Mouse (Mus musculus) midbrain, postnatal 0 days (tissue): ENCODE results near the gene Mif4gd. TPM values are rescaled to one million over a fixed set of nuclear protein-coding genes. Genes with fewer than 3 reads are reported as not detected.

ENCODE experiments used
- ATAC-seq: fragments of 200-750 bp; cut with Nextera tagmentation; 2 replicates; pipeline ENCODE4 v1.8.0; 2017; ENCODE audit warnings: moderate number of reproducible peaks, mild to moderate bottlenecking, moderate TSS enrichment, moderate library complexity; ENCODE audit not compliant: low FRiP score
- DNase-seq: peaks from one replicate; pipeline ENCODE4 v3.0.0-alpha.2; 2015; ENCODE audit warnings: low spot score
- H3K27ac ChIP-seq: fragments of 300-500 bp; sonication (generic); 2 replicates; pipeline ENCODE4 v1.5.1; 2014; ENCODE audit warnings: low read depth, mild to moderate bottlenecking, low read length, mixed read lengths
- H3K27me3 ChIP-seq: fragments of 300-500 bp; sonication (generic); 2 replicates; pipeline ENCODE4 v1.6.1; 2014; ENCODE audit warnings: low read length, control low read depth, mixed read lengths; ENCODE audit not compliant: insufficient read depth
- H3K36me3 ChIP-seq: fragments of 300-500 bp; sonication (generic); 2 replicates; pipeline ENCODE4 v1.6.1; 2014; ENCODE audit warnings: low read length, control low read depth, mixed read lengths; ENCODE audit not compliant: insufficient read depth
- H3K4me1 ChIP-seq: fragments of 300-500 bp; sonication (generic); 2 replicates; pipeline ENCODE4 v1.6.1; 2014; ENCODE audit warnings: mild to moderate bottlenecking, control low read depth, antibody characterized with exemption, low read length, mixed read lengths; ENCODE audit not compliant: insufficient read depth
- H3K4me2 ChIP-seq: fragments of 300-500 bp; sonication (generic); 2 replicates; pipeline ENCODE4 v1.6.1; 2014; ENCODE audit warnings: low read depth, mild to moderate bottlenecking, low read length, mixed read lengths; ENCODE audit not compliant: poor library complexity, severe bottlenecking
- H3K4me3 ChIP-seq: fragments of 300-500 bp; sonication (generic); 2 replicates; pipeline ENCODE4 v1.5.1; 2014; ENCODE audit warnings: low read depth, mild to moderate bottlenecking, low read length, moderate library complexity
- H3K9ac ChIP-seq: fragments of 300-500 bp; sonication (generic); replicated peaks from 2 replicates; pipeline ENCODE4 v1.6.1; 2014; ENCODE audit warnings: mild to moderate bottlenecking, low read length, moderate library complexity, mixed read lengths; ENCODE audit not compliant: poor library complexity, severe bottlenecking
- H3K9me3 ChIP-seq: fragments of 300-500 bp; sonication (generic); 2 replicates; pipeline ENCODE4 v1.6.1; 2016; ENCODE audit warnings: low read length, control low read depth
- CTCF ChIP-seq: IDR thresholded peaks from 2 replicates; pipeline ENCODE4 v1.5.1; 2016; ENCODE audit warnings: antibody characterized with exemption, mild to moderate bottlenecking
- WGBS: fragments of 180-500 bp; shearing (Covaris S2); extraction: QIAGEN DNeasy Blood & Tissue Kit; methylation state at CpG from one replicate; pipeline ENCODE4 v1.1.7; 2014; 5-methylcytosine and 5-hydroxymethylcytosine counted together
- polyA plus RNA-seq: library from polyadenylated mRNA; unstranded; fragments of >200 nt; fragmentation: Nextera tagmentation; extraction: Ambion mirVana; gene quantifications from 2 replicates; pipeline ENCODE4 v1.2.1, GENCODE M21; 2015
- total RNA-seq: library from RNA; depleted of rRNA; stranded (reverse); fragments of >200 nt; gene quantifications from 2 replicates; pipeline ENCODE4 v1.2.3, GENCODE M21; 2014

Mif4gd gene
- total and polyA plus RNA-seq, 2 experiments from 2014 or later = 13.7 to 15.7 TPM

GRCm38 (mm10) chr11:115642705-115643104 is 29.9 kb upstream of the Mif4gd start:
- Histone ChIP-seq H3K9me3 (no peaks in the 10 kb centered on the region), H3K4me1 (no peaks in the 10 kb centered on the region), H3K36me3 (peaks cover 10% of the 10 kb centered on the region; the same call in 1 of the 2 replicates), H3K4me3 (no peak overlapping the region), H3K27ac (no peak overlapping the region), H3K27me3 (no peaks in the 10 kb centered on the region), H3K9ac (no peak overlapping the region), H3K4me2 (no peak overlapping the region)
- 98% methylated on average over 2 of the region's 2 CpGs for WGBS
- no peak for ATAC-seq
- no peak for TF ChIP-seq CTCF
- no peak for DNase-seq

- H3K4me3 ChIP-seq = no peak overlapping the region
- ATAC-seq = no peak
- no peak overlapping the region for H3K27ac ChIP-seq
- no peaks in the 10 kb centered on the region for H3K9me3 ChIP-seq
- TF ChIP-seq CTCF = no peak
- H3K4me2 ChIP-seq = no peak overlapping the region
- no peaks in the 10 kb centered on the region for H3K4me1 ChIP-seq
- no peak for DNase-seq
- peaks cover 10% of the 10 kb centered on the region; the same call in 1 of the 2 replicates for H3K36me3 ChIP-seq
- WGBS = 92% methylated on average over 4 of the region's 4 CpGs
- H3K9ac ChIP-seq = no peak overlapping the region
- H3K27me3 ChIP-seq = no peaks in the 10 kb centered on the region
Observed at GRCm38 (mm10) chr11:115641664-115642036, 28.9 kb upstream of the Mif4gd start.

- H3K4me2 ChIP-seq = no peak overlapping the region
- no peaks in the 10 kb centered on the region for H3K9me3 ChIP-seq
- H3K4me1 ChIP-seq = no peaks in the 10 kb centered on the region
- H3K36me3 ChIP-seq = peaks cover 10% of the 10 kb centered on the region; the same call in 1 of the 2 replicates
- no peak for TF ChIP-seq CTCF
- no peak overlapping the region for H3K4me3 ChIP-seq
- 57% methylated on average over 14 of the region's 14 CpGs for WGBS
- no peak for DNase-seq
- no peak overlapping the region for H3K9ac ChIP-seq
- H3K27ac ChIP-seq = no peak overlapping the region
- no peak for ATAC-seq
- no peaks in the 10 kb centered on the region for H3K27me3 ChIP-seq
Observed at GRCm38 (mm10) chr11:115640978-115641663, 28.4 kb upstream of the Mif4gd start.

GRCm38 (mm10) chr11:115640311-115640828 is 27.6 kb upstream of the Mif4gd start:
- Histone ChIP-seq H3K27me3 (no peaks in the 10 kb centered on the region), H3K36me3 (peaks cover 10% of the 10 kb centered on the region; the same call in 1 of the 2 replicates), H3K9me3 (no peaks in the 10 kb centered on the region), H3K4me1 (no peaks in the 10 kb centered on the region), H3K4me2 (no peak overlapping the region), H3K4me3 (no peak overlapping the region), H3K9ac (no peak overlapping the region), H3K27ac (no peak overlapping the region)
- ATAC-seq = no peak
- no peak for TF ChIP-seq CTCF
- WGBS = 84% methylated on average over 3 of the region's 4 CpGs
- no peak for DNase-seq

- H3K9ac ChIP-seq = no peak overlapping the region
- 94% methylated on average over 4 of the region's 4 CpGs for WGBS
Observed at GRCm38 (mm10) chr11:115639540-115639939, 26.8 kb upstream of the Mif4gd start.

More at GRCm38 (mm10) chr11:115639540-115639939, 26.8 kb upstream of the Mif4gd start:
- H3K4me3 ChIP-seq = no peak overlapping the region
- no peak overlapping the region for H3K27ac ChIP-seq
- DNase-seq (no peak), ATAC-seq (no peak)
- no peaks in the 10 kb centered on the region for H3K27me3 ChIP-seq
- H3K4me1 ChIP-seq = no peaks in the 10 kb centered on the region
- TF ChIP-seq CTCF = no peak
- H3K9me3 ChIP-seq = no peaks in the 10 kb centered on the region
- H3K4me2 ChIP-seq = no peak overlapping the region
- H3K36me3 ChIP-seq = peaks cover 5% of the 10 kb centered on the region; the same call in 1 of the 2 replicates
